Mouse (Mus musculus) embryonic facial prominence, embryonic 15.5 days (tissue): ENCODE data around the gene Slc9c1. TPM values are rescaled to one million over a fixed set of nuclear protein-coding genes. Genes with fewer than 3 reads are reported as not detected.

Experiments
- ATAC-seq: fragments of 200-750 bp; cut with Nextera tagmentation; 2 replicates; pipeline ENCODE4 v1.8.0; 2017; ENCODE audit warnings: low read depth, moderate TSS enrichment; ENCODE audit not compliant: insufficient number of reproducible peaks, low FRiP score, low TSS enrichment
- H3K27ac ChIP-seq: fragments of 300-500 bp; sonication (generic); replicated peaks from 2 replicates; pipeline ENCODE4 v1.5.1; 2015; ENCODE audit warnings: mild to moderate bottlenecking, inconsistent platforms
- H3K27me3 ChIP-seq: fragments of 300-500 bp; sonication (generic); 2 replicates; pipeline ENCODE4 v1.6.1; 2015; ENCODE audit warnings: inconsistent platforms
- H3K36me3 ChIP-seq: fragments of 300-500 bp; sonication (generic); 2 replicates; pipeline ENCODE4 v1.6.1; 2015; ENCODE audit warnings: mild to moderate bottlenecking, inconsistent platforms
- H3K4me1 ChIP-seq: fragments of 300-500 bp; sonication (generic); 2 replicates; pipeline ENCODE4 v1.6.1; 2015; ENCODE audit warnings: inconsistent platforms
- H3K4me2 ChIP-seq: fragments of 300-500 bp; sonication (generic); replicated peaks from 2 replicates; pipeline ENCODE4 v1.6.1; 2015; ENCODE audit warnings: mild to moderate bottlenecking, inconsistent platforms
- H3K4me3 ChIP-seq: fragments of 300-500 bp; sonication (generic); replicated peaks from 2 replicates; pipeline ENCODE4 v1.5.1; 2015; ENCODE audit warnings: mild to moderate bottlenecking, inconsistent platforms
- H3K9ac ChIP-seq: fragments of 300-500 bp; sonication (generic); 2 replicates; pipeline ENCODE4 v1.6.1; 2015; ENCODE audit warnings: inconsistent platforms
- H3K9me3 ChIP-seq: fragments of 300-500 bp; sonication (generic); replicated peaks from 2 replicates; pipeline ENCODE4 v1.6.1; 2016; ENCODE audit warnings: inconsistent platforms
- WGBS: fragments of 180-500 bp; shearing (Covaris S2); methylation state at CpG from one replicate; pipeline ENCODE4 v1.1.7; 2015; 5-methylcytosine and 5-hydroxymethylcytosine counted together
- polyA plus RNA-seq: library from polyadenylated mRNA; unstranded; fragments of >200 nt; fragmentation: Nextera tagmentation; extraction: Ambion mirVana; gene quantifications from 2 replicates; pipeline ENCODE4 v1.2.1, GENCODE M21; 2015

The Slc9c1 gene
- polyA plus RNA-seq, 1 experiment from 2014 or later: not detected

DNA sequence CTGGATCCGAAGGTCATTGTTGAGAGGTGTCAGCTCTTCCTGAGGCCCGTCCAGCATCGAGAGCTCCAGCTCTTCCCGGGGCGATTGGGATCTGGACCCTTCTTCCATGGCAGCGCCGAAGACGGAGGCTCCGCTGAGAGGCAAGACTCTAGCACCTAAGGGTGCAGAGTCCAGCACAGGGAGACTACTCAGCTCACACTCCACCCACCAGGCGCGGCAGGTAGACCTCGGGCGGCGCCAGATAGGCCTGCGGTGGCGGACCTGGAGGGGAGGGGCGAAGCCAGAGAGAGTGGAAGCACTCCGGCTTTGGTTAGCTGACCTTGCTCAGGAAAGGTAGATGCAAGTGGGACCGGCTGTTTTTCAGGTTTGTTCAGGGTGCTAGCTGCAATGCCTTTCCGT, 118.8 kb downstream of the Slc9c1 start, which contains the start of gene BC016579:
TSS of gene BC016579 (minus strand) at position 135 of the 399 bp plus-strand sequence.
- Histone ChIP-seq H3K4me3 (peak within 1 kb of the TSS; percentile 37), H3K9me3 (no peaks in the 10 kb centered on the region), H3K27me3 (peaks cover 14% of the 10 kb centered on the region; the same call in 1 of the 2 replicates), H3K9ac (no peak within 1 kb of the TSS), H3K27ac (no peak within 1 kb of the TSS), H3K4me1 (peaks cover 8% of the 10 kb centered on the region; the same call in 1 of the 2 replicates), H3K36me3 (no peaks in the 10 kb centered on the region), H3K4me2 (peak within 1 kb of the TSS; percentile 66)
- ATAC-seq: no peak
- 4% methylated on average over 20 of the region's 20 CpGs for WGBS

DNA sequence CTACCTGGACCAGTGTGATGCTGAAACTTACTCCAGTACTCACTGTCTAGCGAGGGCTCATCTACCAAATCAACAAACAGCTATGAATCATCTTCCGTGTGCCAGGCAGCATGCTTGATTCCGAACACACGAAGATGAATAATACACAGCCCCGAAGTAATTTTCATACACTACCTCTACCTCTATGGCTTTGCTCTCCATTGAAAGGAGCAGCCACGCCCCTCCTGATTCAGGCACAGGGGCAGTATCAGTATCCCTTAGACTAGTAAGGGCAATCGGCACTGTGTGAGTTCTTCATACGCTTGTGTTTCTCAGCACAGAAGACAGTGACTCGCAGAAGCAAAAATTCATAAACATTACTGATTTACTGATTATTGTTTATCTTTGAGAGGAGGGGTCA, 119.4 kb downstream of the Slc9c1 start:
- Histone ChIP-seq H3K36me3 (no peaks in the 10 kb centered on the region), H3K4me1 (peaks cover 8% of the 10 kb centered on the region; the same call in 1 of the 2 replicates), H3K9me3 (no peaks in the 10 kb centered on the region), H3K27me3 (peaks cover 14% of the 10 kb centered on the region; the same call in 1 of the 2 replicates), H3K4me3 (no peak overlapping the region; the same call in 1 of the 2 replicates), H3K27ac (no peak overlapping the region), H3K4me2 (0 out of 2 replicates have a peak overlapping the region, but pooled peaks have one; percentile 66), H3K9ac (no peak overlapping the region)
- WGBS: 61% methylated on average over 9 of the region's 9 CpGs
- ATAC-seq: no peak

Other genes starting within 250 kb of the Slc9c1 start
- 50.0 and 51.7 TPM in 2 replicates for gene Cd200, start 126.3 kb upstream of the Slc9c1 start, polyA plus RNA-seq
- not detected in 2 replicates for gene Gm609, start 42.3 kb upstream of the Slc9c1 start, polyA plus RNA-seq
- gene Gm17783, start 3.3 kb upstream of the Slc9c1 start, polyA plus RNA-seq: not detected in 2 replicates
- gene Gcsam, start 75.1 kb downstream of the Slc9c1 start, polyA plus RNA-seq: 2.7 and 2.8 TPM in 2 replicates
- 0.79 and 1.5 TPM in 2 replicates for gene BC016579, start 118.8 kb downstream of the Slc9c1 start, polyA plus RNA-seq
- 0.20 and 0.22 TPM in 2 replicates for gene Tmprss7, start 158.3 kb downstream of the Slc9c1 start, polyA plus RNA-seq
- gene Tagln3, start 189.3 kb downstream of the Slc9c1 start, polyA plus RNA-seq: 8.9 and 10.3 TPM in 2 replicates
- 32.4 and 33.2 TPM in 2 replicates for gene Abhd10, start 207.6 kb downstream of the Slc9c1 start, polyA plus RNA-seq